Mouse (Mus musculus): ENCODE measurements around the gene Grcc10.

DNA sequence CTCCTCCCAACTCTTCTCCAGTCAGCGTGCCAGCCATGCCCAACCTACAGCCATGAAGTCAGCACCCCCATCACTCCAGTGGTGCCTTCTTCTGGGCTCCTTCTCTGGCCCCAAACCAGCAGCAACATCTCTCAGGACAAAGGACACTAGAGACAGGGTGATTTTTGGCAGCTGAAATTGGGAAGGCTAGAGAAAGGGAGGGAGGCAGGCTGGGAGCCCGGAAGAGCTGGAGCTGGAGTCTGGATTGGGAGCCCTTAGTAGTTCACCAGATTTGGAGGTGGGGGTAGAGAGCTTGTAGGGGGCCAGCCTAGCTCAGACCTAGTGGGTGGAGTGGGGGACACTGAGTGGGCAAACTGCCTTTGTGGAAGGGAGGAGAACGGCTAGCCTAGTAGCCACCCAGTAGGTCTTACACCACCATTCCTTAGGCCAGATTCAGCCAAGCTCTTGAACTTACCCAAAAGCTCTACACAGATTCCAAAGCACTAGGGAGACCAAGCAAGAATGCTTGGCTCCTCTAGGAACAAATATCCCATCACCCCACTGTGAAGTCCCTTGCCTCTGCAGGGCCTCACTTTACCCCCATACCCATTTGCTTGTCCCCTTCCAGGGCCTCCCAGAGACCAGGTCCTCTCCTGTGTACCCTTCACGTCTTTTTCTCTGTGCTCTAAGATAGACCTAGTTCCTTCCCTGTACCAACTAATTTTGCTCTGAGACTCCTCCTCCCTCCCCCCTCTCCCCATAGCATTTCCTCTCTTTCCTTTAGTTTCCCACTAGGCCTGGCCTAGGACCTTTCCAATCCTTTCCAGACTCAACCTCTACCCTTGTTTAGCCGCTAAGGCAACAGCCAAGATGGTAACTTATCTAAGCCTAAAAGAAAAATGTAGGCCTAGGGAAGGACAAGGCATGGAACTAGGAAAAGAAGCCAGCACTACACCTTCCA is 17.0 kb upstream of the Grcc10 start:
- no peak for TF ChIP-seq TAL1 (IDR thresholded peaks at IDR 0.05; ENCODE audit: low read length)
- no peak for TF ChIP-seq GATA1 (IDR thresholded peaks at IDR 0.05; ENCODE audit: low read length)

All from erythroblast, embryonic 14.5 days (primary cell).